Mouse (Mus musculus): ENCODE results near the gene Cyp4x1.

The Cyp4x1 gene

GRCm38 (mm10) chr4:115090592-115090991 is 43.5 kb downstream of the Cyp4x1 start:
- DNase-seq (ENCODE audit: low spot score in 2 of 2) = no peak

- DNase-seq (ENCODE audit: low spot score in 2 of 2) = peak in 1 of 2 experiments; percentile 25
Observed at GRCm38 (mm10) chr4:115088611-115089338, 45.3 kb downstream of the Cyp4x1 start, which contains the start of gene Pdzk1ip1. TSS of gene Pdzk1ip1 (plus strand) at chr4:115088708.

GRCm38 (mm10) chr4:115086763-115087415 is 47.2 kb downstream of the Cyp4x1 start:
- no peak for DNase-seq (ENCODE audit: low spot score in 2 of 2)

GRCm38 (mm10) chr4:115086257-115086656 is 47.8 kb downstream of the Cyp4x1 start:
- no peak for DNase-seq (ENCODE audit: low spot score in 2 of 2)

- DNase-seq (ENCODE audit: low spot score in 2 of 2) = peak; percentile 46 to 65
Observed at GRCm38 (mm10) chr4:115085522-115086095, 48.5 kb downstream of the Cyp4x1 start.

- no peak for DNase-seq (ENCODE audit: low spot score in 2 of 2)
Observed at GRCm38 (mm10) chr4:115083031-115083430, 51.0 kb downstream of the Cyp4x1 start.

- no peak for DNase-seq (ENCODE audit: low spot score in 2 of 2)
Observed at GRCm38 (mm10) chr4:115079821-115080349, 54.2 kb downstream of the Cyp4x1 start.

GRCm38 (mm10) chr4:115078892-115079820 is 54.9 kb downstream of the Cyp4x1 start:
- no peak for DNase-seq (ENCODE audit: low spot score in 2 of 2)

GRCm38 (mm10) chr4:115075204-115075915 is 58.7 kb downstream of the Cyp4x1 start:
- no peak for DNase-seq (ENCODE audit: low spot score in 2 of 2)

- DNase-seq (ENCODE audit: low spot score in 2 of 2) = no peak
Observed at GRCm38 (mm10) chr4:115074789-115075188, 59.3 kb downstream of the Cyp4x1 start.

GRCm38 (mm10) chr4:115071668-115072067 is 62.4 kb downstream of the Cyp4x1 start:
- no peak for DNase-seq (ENCODE audit: low spot score in 2 of 2)

GRCm38 (mm10) chr4:115063518-115064239 is 70.4 kb downstream of the Cyp4x1 start:
- DNase-seq (ENCODE audit: low spot score in 2 of 2) = no peak

- peak in 1 of 2 experiments; percentile 25 for DNase-seq (ENCODE audit: low spot score in 2 of 2)
Observed at GRCm38 (mm10) chr4:115062875-115063517, 71.1 kb downstream of the Cyp4x1 start.

GRCm38 (mm10) chr4:115062540-115062874 is 71.6 kb downstream of the Cyp4x1 start:
- DNase-seq (ENCODE audit: low spot score in 2 of 2) = no peak

GRCm38 (mm10) chr4:115060753-115061152 is 73.3 kb downstream of the Cyp4x1 start:
- DNase-seq (ENCODE audit: low spot score in 2 of 2) = no peak

GRCm38 (mm10) chr4:115059871-115060270 is 74.2 kb downstream of the Cyp4x1 start:
- no peak for DNase-seq (ENCODE audit: low spot score in 2 of 2)

- peak; percentile 44 to 47 for DNase-seq (ENCODE audit: low spot score in 2 of 2)
Observed at GRCm38 (mm10) chr4:115058871-115059590, 75.0 kb downstream of the Cyp4x1 start.

GRCm38 (mm10) chr4:115058317-115058761 is 75.7 kb downstream of the Cyp4x1 start:
- DNase-seq (ENCODE audit: low spot score in 2 of 2) = no peak
